Mouse (Mus musculus) gastrocnemius, postnatal 10 days (tissue): ENCODE data around the gene Naa50. TPM values are rescaled to one million over a fixed set of nuclear protein-coding genes. Genes with fewer than 3 reads are reported as not detected.

Experiments used
- DNase-seq: peaks from one replicate; pipeline ENCODE4 v3.0.0; 2021; ENCODE audit warnings: mixed read lengths
- long read RNA-seq, 2 experiments: library from polyadenylated mRNA; stranded (forward); transcript quantifications; one replicate each; pipeline ENCODE4 v2.0.0; 2021
- total RNA-seq, 2 experiments: library from RNA; stranded (reverse); gene quantifications; 2 replicates each; pipeline ENCODE4 v1.2.3; 2021

Gene Naa50
- total RNA-seq: 100 to 1,000 TPM; 231 to 242 TPM
- long read RNA-seq, experiment 1, full-length matches to known transcripts: 304 of 331 reads
- long read RNA-seq, experiment 1, partial matches to known transcripts: 19 of 331 reads
- long read RNA-seq, experiment 1, other reads (novel, unspliced or antisense): 8 of 331 reads
- long read RNA-seq, experiment 2, full-length matches to known transcripts: 302 of 320 reads
- long read RNA-seq, experiment 2, partial matches to known transcripts: 1 of 320 reads
- long read RNA-seq, experiment 2, other reads (novel, unspliced or antisense): 17 of 320 reads

DNA sequence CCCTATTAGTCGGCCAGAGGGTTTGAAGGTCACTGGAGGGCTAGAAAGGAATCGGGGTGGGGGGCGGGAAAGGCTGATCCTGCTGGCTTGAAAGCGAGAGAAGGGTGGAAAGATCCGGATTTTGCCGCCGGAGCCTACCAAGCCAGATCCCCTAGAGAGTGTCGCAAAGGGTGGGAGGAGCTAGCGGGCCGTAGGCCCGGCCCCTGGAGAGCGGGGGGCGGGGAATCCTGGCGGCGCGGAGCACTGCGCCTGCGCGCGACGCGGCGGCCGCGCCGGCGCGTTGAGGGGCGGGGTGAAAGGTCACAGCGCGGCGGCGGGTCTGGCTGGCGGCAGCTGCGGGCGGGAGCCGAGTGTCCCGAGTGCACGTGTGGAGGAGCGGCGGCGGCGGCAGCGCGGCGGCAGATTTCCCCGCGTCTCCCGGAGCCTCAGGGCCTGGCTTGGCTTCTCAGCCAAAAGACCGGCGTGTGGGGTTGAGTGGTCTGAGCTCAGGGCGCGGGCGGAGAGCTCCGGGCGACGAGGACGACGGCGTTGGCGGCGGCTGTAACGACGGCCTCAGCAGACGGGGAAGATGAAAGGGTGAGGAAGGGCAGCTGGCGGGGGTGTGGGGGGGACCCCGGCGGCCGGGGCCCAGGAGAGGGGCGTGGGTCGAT, at the start of gene Naa50, which contains the start of gene Atp6v1a:
Gene Naa50 (plus strand): TSS at position 295 of the 650 bp plus-strand sequence.
Gene Atp6v1a (minus strand): TSS at position 170 of the 650 bp plus-strand sequence.
- DNase-seq: peak; percentile 95

DNA sequence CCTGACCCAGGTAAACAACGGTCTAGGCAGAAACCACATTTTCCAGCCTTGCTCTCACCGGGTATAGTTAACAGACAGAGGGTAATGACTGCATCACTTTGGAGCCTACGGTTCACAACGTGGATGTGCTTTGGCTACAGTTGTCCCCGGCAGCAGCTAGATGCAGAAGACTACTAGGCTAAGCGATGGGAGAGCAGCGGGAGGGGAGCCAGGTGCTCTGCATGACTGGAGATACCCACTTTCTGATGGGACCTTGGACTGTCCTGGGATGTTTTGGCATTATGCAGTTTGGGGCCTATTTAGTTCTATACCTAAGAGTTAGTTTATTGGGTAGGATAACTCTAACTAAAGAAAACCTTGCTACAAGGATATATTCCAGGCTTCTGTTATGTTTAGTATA, 40.3 kb upstream of the Naa50 start:
- DNase-seq: no peak

DNA sequence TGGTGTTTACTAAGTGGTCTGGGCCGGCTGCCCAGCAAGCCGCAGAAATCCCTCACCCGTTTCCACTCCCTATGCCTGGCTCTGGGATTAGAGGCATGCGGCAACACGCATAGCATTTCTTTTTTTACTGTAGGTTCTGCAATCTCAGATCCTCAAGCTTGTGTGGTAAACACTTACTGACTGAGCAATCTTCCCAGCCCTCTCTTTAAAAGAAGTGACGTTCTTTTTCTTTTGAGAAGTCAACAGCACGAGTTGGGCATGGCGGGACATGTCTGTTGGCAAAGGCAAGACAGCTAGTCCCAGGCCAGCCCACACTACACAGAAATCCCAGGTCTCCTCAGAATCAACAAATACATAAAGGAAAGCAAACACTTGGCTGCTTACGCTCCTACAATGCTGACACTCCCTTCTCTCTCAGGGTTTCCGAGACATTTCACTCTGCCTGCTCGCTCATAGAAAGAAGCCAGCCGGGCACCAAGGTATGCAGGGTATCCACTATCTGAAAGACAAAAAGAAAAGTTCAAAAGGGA, 38.4 kb upstream of the Naa50 start:
- DNase-seq: no peak

DNA sequence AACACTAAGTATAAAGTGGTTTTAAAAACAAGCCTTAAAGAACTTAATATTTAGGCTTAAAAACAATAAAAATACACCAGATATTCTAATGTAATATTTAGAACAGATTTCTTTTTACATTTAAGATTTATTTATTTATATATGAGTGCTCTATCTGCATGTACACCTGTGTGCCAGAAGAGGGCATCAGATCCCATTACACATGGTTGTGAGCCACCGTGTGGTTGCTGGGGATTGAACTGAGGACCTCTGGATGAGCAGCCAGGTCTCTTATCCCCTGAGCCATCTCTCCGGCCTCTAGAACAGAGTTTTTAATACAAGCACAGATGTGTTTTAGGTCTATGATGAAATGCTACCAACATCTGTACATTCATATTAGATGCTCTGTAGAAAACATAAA, 36.7 kb upstream of the Naa50 start:
- no peak for DNase-seq

DNA sequence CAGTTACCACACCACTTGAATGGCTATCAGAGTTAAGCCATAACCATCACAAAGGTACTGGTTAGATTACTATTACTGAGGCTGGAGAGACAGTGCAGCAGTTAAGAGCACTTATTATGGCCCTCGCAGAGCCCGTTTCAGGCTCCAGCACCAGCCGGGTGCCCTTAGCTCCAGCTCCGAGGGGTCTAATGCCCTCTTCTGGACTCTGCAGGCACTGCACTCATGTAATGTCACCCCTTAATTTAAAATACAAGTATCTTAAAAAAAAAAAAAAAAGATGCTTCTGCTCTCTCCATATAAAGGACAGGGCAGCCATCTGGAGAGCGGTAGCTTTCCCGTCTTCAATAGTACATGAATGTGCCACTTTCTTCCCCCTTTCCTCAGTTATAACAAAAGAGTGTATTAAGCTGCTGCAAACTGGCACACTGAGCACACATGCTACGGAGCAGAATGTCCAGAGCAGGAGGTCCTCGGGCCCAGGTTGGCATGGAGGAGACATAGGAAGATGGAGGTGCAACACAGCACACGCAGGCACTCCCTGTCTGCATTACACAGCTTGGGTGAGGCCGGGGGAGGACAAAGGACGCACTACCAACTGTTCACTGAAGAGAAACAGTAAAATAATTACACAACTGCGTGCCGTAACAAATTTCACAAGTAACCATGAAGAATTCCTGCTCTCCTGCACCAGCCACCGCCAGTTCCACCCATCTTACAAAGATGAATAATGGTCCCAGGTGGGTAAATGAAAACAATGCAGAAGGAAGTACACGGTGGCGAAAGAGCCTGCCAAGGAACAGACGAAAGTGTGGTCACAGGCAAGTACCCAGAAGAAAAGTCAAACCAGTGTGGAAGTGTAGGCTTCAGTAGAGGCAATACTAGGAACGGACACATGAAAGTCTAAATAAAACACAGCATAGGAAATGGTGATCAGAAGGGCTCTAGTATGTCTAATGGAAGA, 35.5 kb upstream of the Naa50 start:
- no peak for DNase-seq

DNA sequence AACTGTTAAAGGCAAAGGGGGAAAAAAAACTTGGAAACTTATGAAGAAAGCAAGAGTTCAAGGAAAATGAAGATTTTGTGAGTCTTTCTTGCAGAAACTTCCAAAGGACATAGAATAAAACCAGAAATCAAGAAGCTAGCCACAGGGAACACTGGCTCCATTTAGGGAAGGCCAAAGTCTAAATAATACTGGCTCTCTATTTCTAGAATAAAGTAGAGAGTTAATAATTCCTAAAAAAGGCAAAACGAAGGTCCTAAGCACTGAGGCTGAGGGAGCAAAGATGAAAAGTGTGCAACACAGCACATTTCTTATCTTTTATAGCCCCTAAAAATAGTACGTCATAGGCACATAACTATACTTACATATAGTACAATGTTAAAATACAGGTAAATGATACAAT, 34.4 kb upstream of the Naa50 start:
- no peak for DNase-seq

DNA sequence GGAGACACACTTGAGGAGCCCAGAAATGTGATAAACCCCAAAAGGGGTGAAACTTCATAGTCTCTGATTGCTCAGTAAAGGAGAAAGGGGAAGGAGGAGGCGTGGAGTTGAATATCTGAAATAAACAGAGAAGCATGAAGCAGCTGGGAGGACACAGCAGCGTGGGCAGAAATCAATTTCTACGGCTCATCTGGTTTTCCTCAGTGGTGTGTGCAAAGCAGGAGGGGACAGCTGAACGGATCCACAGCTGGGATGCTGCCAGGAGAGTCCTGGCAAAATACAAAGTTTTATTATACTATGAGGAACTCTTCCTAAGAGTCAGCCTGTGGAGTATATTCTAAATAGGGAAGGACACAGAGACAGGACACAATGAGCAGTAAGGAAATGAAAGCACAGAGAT, 30.6 kb upstream of the Naa50 start:
- DNase-seq: peak; percentile 53

DNA sequence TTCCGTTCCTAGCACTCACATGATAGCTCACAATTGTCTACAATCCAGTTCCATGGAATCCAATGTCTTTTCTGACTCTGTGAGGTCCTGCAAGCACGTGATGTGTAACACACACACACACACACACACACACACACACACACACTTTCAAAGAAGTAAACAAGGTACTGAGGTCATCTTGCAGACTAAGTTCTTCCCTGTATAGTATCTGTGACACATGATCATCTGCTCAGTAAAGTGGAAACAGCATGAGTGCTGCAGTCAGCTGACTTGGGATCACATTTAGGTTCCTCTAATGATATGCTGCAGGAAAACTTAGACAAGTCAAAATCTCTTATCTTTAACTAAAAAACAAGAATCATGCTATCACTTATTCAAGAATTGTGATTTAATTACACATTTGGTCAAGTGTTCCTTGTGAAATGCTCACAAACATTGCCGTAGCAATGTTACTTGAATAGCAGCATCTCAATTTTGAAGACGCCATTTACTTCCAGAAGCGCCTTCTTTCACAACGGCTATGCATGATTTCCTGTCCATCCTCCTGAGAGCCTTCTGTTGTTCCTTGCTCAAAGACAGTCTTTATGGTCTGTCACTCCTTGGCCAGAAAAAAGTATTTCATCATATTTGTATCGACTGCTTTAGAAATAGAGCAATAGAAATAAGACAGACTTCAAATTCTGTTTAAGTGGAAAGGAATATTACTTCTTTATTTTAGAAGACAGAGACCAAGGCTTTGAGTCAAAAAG, 19.7 kb upstream of the Naa50 start:
- no peak for DNase-seq

DNA sequence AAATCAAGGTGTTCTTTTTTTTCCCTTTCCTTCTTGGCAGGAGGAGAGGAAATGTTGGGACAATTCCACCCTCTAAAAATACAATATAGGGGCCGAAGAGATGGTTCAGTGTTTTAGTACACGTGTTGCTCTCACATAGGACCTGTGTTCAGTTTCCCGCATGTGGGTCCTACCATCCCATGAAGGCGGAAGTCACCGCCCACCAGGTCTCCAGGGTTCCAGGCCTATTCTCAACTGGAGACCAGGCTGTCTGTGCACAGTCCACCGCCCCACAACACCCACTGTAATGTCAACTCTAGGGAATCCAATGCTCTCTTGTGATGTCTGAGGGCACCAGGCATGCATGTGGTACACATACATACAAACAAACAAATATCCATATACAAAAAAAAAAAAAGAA, 17.5 kb upstream of the Naa50 start:
- DNase-seq: no peak

DNA sequence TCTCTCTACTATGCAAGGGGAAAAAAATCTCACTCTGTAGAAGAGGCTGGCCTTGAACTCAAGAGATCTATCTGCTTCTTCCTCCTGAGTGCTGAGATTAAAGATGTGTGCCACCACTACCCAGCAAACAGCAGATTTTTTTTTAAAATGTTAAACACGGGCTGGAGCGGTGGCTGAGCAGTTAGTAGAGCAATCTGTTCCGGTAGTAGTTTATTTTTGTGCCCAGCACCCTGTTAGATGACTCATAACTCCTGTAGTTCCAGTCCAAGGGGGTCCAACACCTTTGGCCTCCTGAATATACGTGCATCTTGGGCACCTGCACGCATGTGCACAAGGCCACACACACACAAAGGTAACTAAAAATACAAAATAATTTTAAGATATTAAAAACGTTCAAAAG, 17.1 kb upstream of the Naa50 start:
- no peak for DNase-seq

DNA sequence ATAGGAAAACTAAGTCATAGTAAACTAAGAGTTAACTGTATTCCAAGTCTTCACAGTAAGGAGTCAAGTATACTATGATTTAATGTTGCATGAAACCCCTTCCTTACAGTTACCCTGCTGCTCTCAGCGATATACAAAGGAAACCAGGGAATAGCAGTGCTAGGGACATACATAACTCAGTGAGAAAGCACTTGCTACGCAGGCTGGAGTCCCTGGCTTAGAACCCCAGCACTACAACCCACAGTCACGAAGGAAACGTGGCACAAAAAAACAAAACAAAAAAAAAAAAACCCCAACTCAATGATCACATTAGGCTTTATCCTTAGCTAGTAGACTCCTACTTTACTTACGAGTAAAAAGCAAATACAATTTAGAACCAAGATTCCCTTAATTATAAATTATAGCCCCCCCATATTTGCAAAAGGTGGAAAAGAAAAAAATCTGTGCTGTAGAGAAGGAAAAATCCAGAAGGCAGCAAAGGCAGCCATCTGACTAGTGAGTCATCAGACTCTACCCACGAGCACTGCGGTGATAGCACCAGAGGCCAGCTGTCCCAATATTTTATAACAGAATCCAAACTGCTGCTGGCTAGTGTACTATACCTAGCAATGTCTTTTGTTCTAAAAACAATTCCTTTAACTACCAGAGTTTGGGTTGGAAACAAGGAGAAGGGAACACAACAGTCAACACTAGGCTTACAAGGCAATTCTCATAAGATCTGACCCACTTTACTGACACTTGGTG, 16.5 kb upstream of the Naa50 start:
- DNase-seq: no peak

DNA sequence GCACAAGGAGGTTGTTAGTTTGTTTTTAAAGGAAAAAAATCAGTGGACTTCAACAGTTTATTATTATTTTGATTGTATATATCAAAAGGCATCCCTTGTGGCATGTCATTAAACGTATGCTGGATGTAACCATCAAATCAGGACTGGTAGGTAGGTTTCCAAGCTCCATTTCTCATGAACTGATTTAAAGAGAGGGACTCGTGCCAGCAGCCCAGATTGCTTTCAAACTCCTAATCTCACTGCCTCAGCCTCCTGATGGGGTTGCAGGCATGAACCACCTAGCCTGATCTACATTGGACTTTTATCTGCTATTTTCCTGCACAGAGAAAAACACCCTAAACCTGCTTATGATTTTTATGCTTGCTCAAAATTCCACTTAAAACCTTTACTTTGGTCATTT, 15.8 kb upstream of the Naa50 start:
- DNase-seq: no peak

DNA sequence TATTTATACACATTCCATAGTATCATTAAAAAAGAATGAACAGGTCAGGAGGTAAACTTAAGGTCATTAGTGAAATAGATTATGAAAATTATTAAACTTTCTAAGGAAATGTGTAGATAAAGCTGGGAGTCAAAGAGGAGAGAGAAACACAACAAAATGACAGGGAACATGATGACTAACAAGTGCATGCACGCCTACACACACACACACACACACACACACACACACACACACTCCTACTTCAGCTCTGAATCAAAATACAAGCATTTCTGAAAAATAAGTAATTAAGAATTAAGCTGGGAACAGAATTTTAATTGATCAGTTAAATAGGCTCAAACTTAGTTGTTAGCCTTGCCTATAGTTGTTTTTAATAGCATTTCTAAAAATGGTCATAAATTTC, 14.9 kb upstream of the Naa50 start:
- no peak for DNase-seq

DNA sequence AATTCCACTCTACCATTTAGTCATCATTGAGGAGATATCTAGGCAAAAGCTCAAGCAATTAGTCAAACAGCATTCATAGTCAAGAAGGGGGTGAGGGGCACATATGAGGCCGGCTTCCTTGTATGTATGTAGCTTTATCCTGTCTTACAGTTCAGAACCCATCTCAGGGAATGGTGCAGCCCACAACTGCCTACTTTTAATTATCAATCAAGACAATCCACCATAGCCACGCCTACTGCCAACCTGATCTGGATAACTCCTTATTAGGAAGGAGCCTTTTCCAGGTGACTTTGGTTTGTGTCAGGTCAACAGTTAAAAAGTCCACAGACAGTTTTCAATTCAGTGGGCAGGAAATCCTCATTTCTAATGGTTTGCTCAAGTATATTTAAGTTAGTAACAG, 14.2 kb upstream of the Naa50 start:
- no peak for DNase-seq

DNA sequence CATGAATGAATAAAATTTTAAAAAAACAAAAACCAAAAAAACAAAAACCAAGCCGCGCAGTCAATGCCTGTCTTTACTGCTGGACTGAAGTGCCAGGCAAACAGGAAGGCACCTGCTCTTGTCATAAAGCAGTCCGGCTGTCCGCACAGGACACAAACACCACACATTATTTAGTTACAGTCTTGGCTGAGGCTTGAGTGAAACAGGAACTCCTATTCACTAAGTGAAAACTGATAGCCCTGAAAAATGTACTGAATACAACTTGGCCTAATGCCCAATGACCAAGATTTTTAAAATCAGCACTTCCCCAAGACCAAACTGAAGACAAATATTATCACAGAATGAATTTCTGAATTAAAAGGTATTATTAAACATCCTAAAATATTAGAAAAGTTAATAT, 13.2 kb upstream of the Naa50 start:
- no peak for DNase-seq

DNA sequence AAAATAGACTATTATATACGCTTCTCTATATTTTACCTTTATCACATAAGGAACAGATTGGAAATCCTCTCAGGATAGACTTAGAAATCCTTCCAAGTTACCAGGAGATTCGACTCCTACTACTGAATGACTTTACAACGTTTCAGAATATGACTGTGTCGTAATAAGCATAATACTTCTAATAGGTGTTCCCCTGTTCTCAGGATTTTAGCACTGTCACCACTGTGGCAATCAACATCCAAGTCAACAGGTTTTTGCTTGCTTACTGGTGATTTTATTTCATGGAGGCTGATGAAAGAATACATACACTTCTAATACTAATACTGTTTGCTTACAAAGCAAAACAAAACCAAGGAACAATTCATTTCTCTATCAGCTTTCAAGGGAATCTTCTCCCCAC, 7.3 kb upstream of the Naa50 start:
- no peak for DNase-seq

DNA sequence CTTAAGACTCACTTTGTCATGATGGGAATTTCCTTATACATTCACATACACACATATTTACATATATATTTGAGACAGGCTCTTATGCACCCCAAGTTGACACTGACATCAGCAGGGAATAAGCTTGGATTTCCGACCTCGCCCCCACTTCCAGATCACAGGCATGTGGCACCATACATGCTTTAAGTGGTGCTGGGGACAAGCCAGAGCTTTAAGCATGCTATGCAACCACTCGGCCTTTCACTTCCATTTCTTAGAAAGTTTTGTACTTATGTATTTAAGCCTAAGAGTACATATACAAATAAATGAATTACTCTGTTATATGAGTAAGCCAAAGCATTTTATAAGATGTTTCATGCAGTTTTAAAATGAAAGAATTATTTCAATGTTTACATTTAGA, 6.4 kb upstream of the Naa50 start:
- no peak for DNase-seq

DNA sequence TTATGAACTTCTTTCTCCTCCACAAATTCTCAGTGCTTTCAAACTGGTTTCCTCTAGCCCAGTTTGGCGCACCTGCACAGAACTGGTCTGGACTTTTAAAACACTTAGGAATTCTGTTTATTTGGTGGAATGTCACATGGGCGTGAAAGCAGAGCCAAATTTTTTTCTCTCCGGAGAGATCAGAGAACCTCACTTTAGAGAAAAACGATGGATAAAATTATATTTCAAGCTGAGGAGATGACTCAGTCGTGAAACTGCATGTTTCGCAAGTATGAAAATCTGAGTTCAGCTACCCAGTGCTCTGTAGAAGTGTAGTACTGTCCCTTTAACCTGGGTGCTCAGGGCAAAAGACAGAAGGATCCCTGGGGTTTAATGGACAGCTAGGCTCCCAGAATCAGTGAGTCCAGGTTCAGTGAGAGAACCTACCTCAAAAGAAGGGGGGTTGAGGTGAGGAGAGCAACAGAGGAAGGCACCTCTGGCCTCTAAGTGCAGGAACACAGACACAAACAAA, 3.1 kb upstream of the Naa50 start:
- DNase-seq: no peak

DNA sequence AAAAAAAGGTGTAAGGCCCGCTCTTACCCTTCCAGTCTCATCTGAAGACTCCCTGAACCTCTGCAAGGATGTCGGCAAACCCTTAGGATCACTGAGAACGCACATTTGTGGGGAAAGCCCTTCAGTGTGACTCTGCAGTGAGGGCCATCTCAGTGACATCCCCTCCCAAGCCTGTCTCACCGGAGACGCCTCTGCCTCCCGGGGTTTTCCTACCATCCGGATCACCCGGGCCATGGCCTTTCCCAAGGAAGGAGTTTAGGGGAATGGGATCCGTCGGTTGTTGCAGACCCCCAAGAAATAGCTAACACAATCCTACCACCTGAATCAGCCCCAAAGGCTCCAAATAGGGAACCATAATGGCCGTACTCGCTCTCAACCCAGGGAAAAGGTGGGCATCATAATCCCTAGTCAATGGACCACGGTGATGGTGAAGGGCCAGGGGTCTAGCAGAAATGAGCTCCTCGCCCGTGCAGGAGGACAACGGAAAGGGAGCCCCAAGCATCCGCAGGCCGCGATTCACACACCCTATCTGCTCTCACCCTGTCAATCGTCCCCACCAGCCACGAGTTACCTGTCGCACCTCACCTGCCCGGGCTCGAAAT, 1.2 kb upstream of the Naa50 start:
- DNase-seq: peak; percentile 11

DNA sequence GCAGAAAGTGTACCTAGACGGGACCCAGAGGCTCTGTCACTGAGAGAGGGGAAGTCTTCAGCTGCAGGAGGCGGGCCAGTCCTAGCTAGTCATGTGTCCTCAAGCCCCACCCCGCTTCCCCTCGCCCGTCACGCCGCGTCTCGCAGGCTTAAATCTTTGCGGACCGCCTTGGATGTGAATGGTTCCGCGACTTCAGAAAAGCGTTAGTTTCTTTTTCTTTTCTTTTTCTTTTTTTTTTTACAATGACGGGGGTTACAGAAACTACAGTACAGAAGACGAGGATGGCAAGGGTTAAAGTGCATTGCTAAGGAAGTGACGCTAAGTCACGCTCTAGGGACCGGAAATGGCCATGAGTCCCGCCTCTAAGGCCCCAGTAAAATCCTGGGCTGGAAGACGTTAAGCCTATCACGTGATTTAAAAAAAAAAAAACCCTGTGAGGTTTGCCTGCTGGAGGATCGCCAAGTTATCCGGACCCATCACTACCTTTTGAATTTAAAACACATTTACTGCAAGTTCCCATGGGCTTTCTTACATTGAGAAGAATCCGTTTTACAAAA, 573 bp upstream of the Naa50 start:
- DNase-seq: peak; percentile 80
